Comparison of ENCODE assay signal across 8 mouse cellular contexts in genomic region chr5:33393803-33394202, GRCm38 (mm10). TPM values are rescaled to one million over a fixed set of nuclear protein-coding genes. Genes with fewer than 3 reads are reported as not detected.
DNase-seq lines count a peak whose midpoint lies in the region; ATAC-seq lines count a peak whose summit lies in the region.

No protein-coding gene starts in this region.

- peak; percentile 88 for ATAC-seq in granulocyte monocyte progenitor cell, adult 5-6 weeks (replicated peaks; ENCODE audit: poor library complexity, severe bottlenecking)
- ATAC-seq in limb, embryonic 13.5 days (ENCODE audit: low FRiP score, low read depth), result peak; percentile 72; the same call in 1 of the 2 replicates
- peak; percentile 61 for ATAC-seq in monocyte, adult 5-6 weeks (replicated peaks; ENCODE audit: insufficient number of reproducible peaks, low FRiP score, low TSS enrichment, poor library complexity, severe bottlenecking)

- H3K36me3 ChIP-seq in limb, embryonic 13.5 days, result peaks cover 46% of the 10 kb centered on the region

- no peak overlapping the region for H3K4me2 ChIP-seq in limb, embryonic 13.5 days (replicated peaks)

- WGBS in limb, embryonic 13.5 days, result 13% methylated on average over 7 of the region's 7 CpGs

- H3K9ac ChIP-seq in limb, embryonic 13.5 days, result no peak overlapping the region

- no peaks in the 10 kb centered on the region for H3K9me3 ChIP-seq in limb, embryonic 13.5 days

- H3K4me3 ChIP-seq in limb, embryonic 13.5 days, result no peak overlapping the region

- peaks cover 7% of the 10 kb centered on the region for H3K4me1 ChIP-seq in limb, embryonic 13.5 days

- peaks cover 12% of the 10 kb centered on the region for H3K27me3 ChIP-seq in limb, embryonic 13.5 days

- peak; percentile 89 for DNase-seq in 3T3-L1 (ENCODE audit: low read depth, low spot score)
- peak; percentile 79 for DNase-seq in adrenal gland, adult 2 months
- DNase-seq in embryo, embryonic 9.5 days (ENCODE audit: extremely low spot score), result peak; percentile 82
- peak; percentile 83 for DNase-seq in kidney, adult 9 months
- peak; percentile 53 to 57 for DNase-seq in spleen, postnatal 36 days (ENCODE audit: low spot score in 2 of 2)

- H3K27ac ChIP-seq in limb, embryonic 13.5 days, result no peak overlapping the region

RNA-seq across cellular contexts. Expression of gene Uvssa, which starts 15.5 kb away (rescaled TPM):
- total RNA-seq in adrenal gland, adult 2 months (2021), result 1 to 10 TPM; 6.3 to 6.9 TPM
- 3.5 and 3.6 TPM in 2 replicates for polyA plus RNA-seq in adrenal gland, adult 2 months (2012; rRNA removed)
- 7.0 and 9.5 TPM in 2 replicates for total RNA-seq in granulocyte monocyte progenitor cell, adult 5-6 weeks (2014; fragmentation: Nextera tagmentation)
- 5.8 and 6.6 TPM in 2 replicates for total RNA-seq in granulocyte monocyte progenitor cell, adult 5-6 weeks (2017)
- polyA plus RNA-seq in limb, embryonic 13.5 days (2015; fragmentation: Nextera tagmentation; extraction: Ambion mirVana), result 13.1 and 13.9 TPM in 2 replicates
- 13.1 to 21.7 TPM (median 14.7 TPM) in 3 replicates for total RNA-seq in monocyte, adult 5-6 weeks (2017)

RNA-seq across cellular contexts. Expression of gene Nkx1-1, which starts 40.0 kb away (rescaled TPM):
- not detected for total RNA-seq in adrenal gland, adult 2 months (2021)
- polyA plus RNA-seq in adrenal gland, adult 2 months (2012; rRNA removed), result not detected in 2 replicates
- 0.60 TPM in 1 of 2 replicates, not detected in the other for total RNA-seq in granulocyte monocyte progenitor cell, adult 5-6 weeks (2014; fragmentation: Nextera tagmentation)
- total RNA-seq in granulocyte monocyte progenitor cell, adult 5-6 weeks (2017), result not detected in 2 replicates
- polyA plus RNA-seq in limb, embryonic 13.5 days (2015; fragmentation: Nextera tagmentation; extraction: Ambion mirVana), result not detected in 2 replicates
- total RNA-seq in monocyte, adult 5-6 weeks (2017), result not detected in 3 replicates

RNA-seq across cellular contexts. Expression of gene Maea, which starts 58.5 kb away (rescaled TPM):
- total RNA-seq in adrenal gland, adult 2 months (2021), result 100 to 1,000 TPM; 115 to 128 TPM
- 99.0 and 107 TPM in 2 replicates for polyA plus RNA-seq in adrenal gland, adult 2 months (2012; rRNA removed)
- 46.0 and 68.6 TPM in 2 replicates for total RNA-seq in granulocyte monocyte progenitor cell, adult 5-6 weeks (2014; fragmentation: Nextera tagmentation)
- 204 and 205 TPM in 2 replicates for total RNA-seq in granulocyte monocyte progenitor cell, adult 5-6 weeks (2017)
- 130 and 131 TPM in 2 replicates for polyA plus RNA-seq in limb, embryonic 13.5 days (2015; fragmentation: Nextera tagmentation; extraction: Ambion mirVana)
- total RNA-seq in monocyte, adult 5-6 weeks (2017), result 131 to 170 TPM (median 150 TPM) in 3 replicates
